Mouse (Mus musculus): ENCODE measurements around the gene Psmb9. TPM values are rescaled to one million over a fixed set of nuclear protein-coding genes. Genes with fewer than 3 reads are reported as not detected.

Psmb9 gene
- polyA plus RNA-seq, 1 experiment from 2014 or later = 2.2 TPM

DNA sequence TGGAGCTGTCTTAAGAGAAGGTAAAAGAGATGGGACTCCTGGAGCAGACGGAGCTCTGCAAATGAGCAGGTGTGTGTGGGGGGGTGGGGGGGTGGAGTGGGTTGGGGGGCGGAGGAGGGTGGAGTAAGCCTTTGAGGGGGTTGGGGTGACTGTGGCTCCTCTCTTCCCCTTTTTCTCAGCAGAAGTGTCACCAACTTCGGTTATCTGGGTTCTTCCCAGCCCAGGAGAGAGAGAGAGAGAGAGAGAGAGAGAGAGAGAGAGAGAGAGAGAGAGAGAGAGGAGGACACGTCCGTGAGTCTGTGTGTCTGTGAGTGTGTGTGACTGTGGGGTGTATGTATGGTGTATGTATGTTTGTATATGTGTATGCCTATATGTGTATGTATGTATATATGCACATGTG is 44.1 kb downstream of the Psmb9 start:
- peaks cover 14% of the 10 kb centered on the region; the same call in 1 of the 2 replicates for H3K4me1 ChIP-seq (ENCODE audit: control insufficient read depth, insufficient read depth, low read length)
- no peak overlapping the region for H3K4me3 ChIP-seq (replicated peaks; ENCODE audit: low read depth, low read length)
- no peak overlapping the region for H3K4me2 ChIP-seq (ENCODE audit: low read length)
- no peaks in the 10 kb centered on the region for H3K9me3 ChIP-seq (ENCODE audit: control insufficient read depth, low read length)
- DNase-seq (no peak), ATAC-seq (ENCODE audit: low FRiP score, low TSS enrichment) (no peak)
- H3K27me3 ChIP-seq (ENCODE audit: control insufficient read depth, insufficient read depth, low read length) = peaks cover 14% of the 10 kb centered on the region
- WGBS = 57% methylated on average over 5 of the region's 5 CpGs
- no peak overlapping the region for H3K27ac ChIP-seq (replicated peaks; ENCODE audit: low read depth, low read length)
- H3K36me3 ChIP-seq (ENCODE audit: control insufficient read depth, insufficient read depth, low read length) = no peaks in the 10 kb centered on the region
- no peak overlapping the region for H3K9ac ChIP-seq (replicated peaks; ENCODE audit: low read length)

DNA sequence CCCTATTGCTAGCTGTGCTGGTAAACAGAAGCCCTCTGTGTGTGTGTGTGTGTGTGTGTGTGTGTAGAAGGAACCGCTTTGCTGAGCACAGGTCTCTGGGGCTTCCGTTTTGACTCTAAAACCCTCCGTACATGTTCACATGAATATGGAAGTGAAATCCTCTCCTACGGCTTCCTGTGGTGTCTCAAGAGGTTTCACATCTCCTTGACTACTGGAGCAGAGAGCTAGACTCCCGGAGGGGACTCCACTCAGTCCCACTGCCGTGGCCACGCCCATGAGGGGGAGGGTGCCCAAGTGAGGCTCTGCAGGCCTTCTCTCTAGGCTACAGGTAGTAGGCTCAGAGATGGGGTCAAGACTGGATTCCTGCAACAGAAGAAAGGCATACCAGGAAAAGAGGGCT is 44.5 kb downstream of the Psmb9 start, which contains the start of gene H2-DMb2:
Gene H2-DMb2, plus strand, starts transcription at position 275 of the 400 bp plus-strand sequence.
- ATAC-seq (ENCODE audit: low FRiP score, low TSS enrichment) = no peak
- WGBS = 22% methylated on average over 7 of the region's 7 CpGs

DNA sequence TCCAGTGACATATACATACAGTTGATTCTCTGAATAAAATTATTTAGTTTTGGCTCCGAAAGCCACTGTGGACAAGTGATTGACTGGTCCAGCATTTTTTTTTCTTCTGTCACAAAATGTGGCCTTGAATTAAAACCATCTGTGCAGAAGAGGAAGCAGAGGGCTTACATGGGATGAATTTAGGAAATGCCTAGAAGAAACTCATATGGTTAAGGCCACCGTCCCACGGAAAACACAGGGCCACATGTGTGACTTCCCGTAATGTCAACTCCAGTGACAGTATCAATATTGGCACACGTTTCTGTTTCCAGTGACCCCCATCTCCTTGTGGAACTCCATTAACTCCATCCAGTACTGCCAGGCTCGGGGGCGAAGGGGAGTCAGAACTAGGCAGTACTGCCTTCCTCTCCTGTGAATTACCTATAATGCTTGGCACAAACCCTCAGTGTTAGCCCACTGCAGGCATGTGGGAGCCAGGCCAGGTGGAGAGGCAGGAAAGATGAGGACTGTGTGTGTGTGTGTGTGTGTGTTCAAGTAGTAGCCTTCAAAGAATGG is 45.0 kb downstream of the Psmb9 start:
- H3K9me3 ChIP-seq (ENCODE audit: control insufficient read depth, low read length) = no peaks in the 10 kb centered on the region
- H3K27me3 ChIP-seq (ENCODE audit: control insufficient read depth, insufficient read depth, low read length) = peaks cover 17% of the 10 kb centered on the region
- H3K27ac ChIP-seq (replicated peaks; ENCODE audit: low read depth, low read length) = no peak overlapping the region
- 90% methylated on average over 7 of the region's 7 CpGs for WGBS
- H3K4me2 ChIP-seq (ENCODE audit: low read length) = no peak overlapping the region
- H3K36me3 ChIP-seq (ENCODE audit: control insufficient read depth, insufficient read depth, low read length) = no peaks in the 10 kb centered on the region
- peaks cover 14% of the 10 kb centered on the region; the same call in 1 of the 2 replicates for H3K4me1 ChIP-seq (ENCODE audit: control insufficient read depth, insufficient read depth, low read length)
- ATAC-seq (ENCODE audit: low FRiP score, low TSS enrichment) (no peak), DNase-seq (no peak)
- H3K4me3 ChIP-seq (replicated peaks; ENCODE audit: low read depth, low read length) = no peak overlapping the region
- H3K9ac ChIP-seq (replicated peaks; ENCODE audit: low read length) = no peak overlapping the region

More for the DNA sequence above, 44.5 kb downstream of the Psmb9 start, which contains the start of gene H2-DMb2:
- H3K27ac ChIP-seq (replicated peaks; ENCODE audit: low read depth, low read length) = no peak within 1 kb of the TSS
- no peaks in the 10 kb centered on the region for H3K36me3 ChIP-seq (ENCODE audit: control insufficient read depth, insufficient read depth, low read length)
- H3K27me3 ChIP-seq (ENCODE audit: control insufficient read depth, insufficient read depth, low read length) = peaks cover 17% of the 10 kb centered on the region
- H3K4me2 ChIP-seq (ENCODE audit: low read length) = no peak within 1 kb of the TSS
- DNase-seq = peak; percentile 19
- peaks cover 14% of the 10 kb centered on the region; the same call in 1 of the 2 replicates for H3K4me1 ChIP-seq (ENCODE audit: control insufficient read depth, insufficient read depth, low read length)
- no peaks in the 10 kb centered on the region for H3K9me3 ChIP-seq (ENCODE audit: control insufficient read depth, low read length)
- no peak within 1 kb of the TSS for H3K4me3 ChIP-seq (replicated peaks; ENCODE audit: low read depth, low read length)
- H3K9ac ChIP-seq (replicated peaks; ENCODE audit: low read length) = no peak within 1 kb of the TSS

DNA sequence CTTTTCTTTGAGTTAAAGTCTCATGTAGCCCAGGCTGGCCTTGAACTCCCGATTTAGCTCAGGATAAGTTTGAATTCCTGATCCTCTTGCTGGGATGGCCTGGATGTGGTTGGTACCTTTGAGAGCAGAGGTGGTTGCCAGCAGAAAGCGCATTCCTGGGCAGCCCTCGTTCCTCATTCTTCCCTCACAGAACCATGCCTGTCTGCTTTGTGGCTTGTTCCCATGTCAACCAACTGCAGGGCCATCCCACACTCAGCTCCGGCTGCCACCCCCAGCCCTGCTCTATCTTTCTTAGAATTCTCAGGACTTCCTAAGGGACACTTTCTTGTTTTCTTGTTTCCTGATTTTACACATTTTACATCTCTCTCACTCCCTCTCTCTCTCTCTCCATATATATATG is 46.1 kb downstream of the Psmb9 start:
- ATAC-seq (ENCODE audit: low FRiP score, low TSS enrichment) (no peak), DNase-seq (no peak)
- H3K4me1 ChIP-seq (ENCODE audit: control insufficient read depth, insufficient read depth, low read length) = peaks cover 14% of the 10 kb centered on the region; the same call in 1 of the 2 replicates
- H3K4me2 ChIP-seq (ENCODE audit: low read length) = no peak overlapping the region
- H3K9ac ChIP-seq (replicated peaks; ENCODE audit: low read length) = no peak overlapping the region
- H3K27me3 ChIP-seq (ENCODE audit: control insufficient read depth, insufficient read depth, low read length) = peaks cover 17% of the 10 kb centered on the region
- H3K4me3 ChIP-seq (replicated peaks; ENCODE audit: low read depth, low read length) = no peak overlapping the region
- H3K36me3 ChIP-seq (ENCODE audit: control insufficient read depth, insufficient read depth, low read length) = no peaks in the 10 kb centered on the region
- 45% methylated on average over 4 of the region's 4 CpGs for WGBS
- H3K9me3 ChIP-seq (ENCODE audit: control insufficient read depth, low read length) = no peaks in the 10 kb centered on the region
- H3K27ac ChIP-seq (replicated peaks; ENCODE audit: low read depth, low read length) = no peak overlapping the region

DNA sequence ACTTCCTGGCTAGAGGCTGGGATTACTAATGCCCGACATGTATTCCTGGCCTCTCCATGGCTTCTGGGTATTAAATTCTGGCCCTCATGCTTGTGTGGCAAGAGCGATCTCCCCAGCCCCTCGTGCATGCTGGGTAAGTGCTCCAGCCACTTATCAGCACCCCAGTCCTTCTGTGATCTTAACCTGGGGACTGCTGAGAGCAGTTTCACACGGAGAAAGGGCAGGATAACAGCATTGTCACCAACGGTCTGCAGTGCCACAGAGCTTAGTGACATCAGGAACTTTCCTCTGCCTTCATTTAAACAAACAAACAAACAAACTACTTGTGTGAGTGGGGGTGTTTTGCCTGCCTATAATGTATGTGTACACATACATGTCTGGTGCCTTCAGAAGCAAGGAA is 47.3 kb downstream of the Psmb9 start:
- 17% methylated on average over 5 of the region's 5 CpGs for WGBS
- peaks cover 17% of the 10 kb centered on the region for H3K27me3 ChIP-seq (ENCODE audit: control insufficient read depth, insufficient read depth, low read length)
- DNase-seq (no peak), ATAC-seq (ENCODE audit: low FRiP score, low TSS enrichment) (no peak)
- peaks cover 17% of the 10 kb centered on the region; the same call in 1 of the 2 replicates for H3K4me1 ChIP-seq (ENCODE audit: control insufficient read depth, insufficient read depth, low read length)
- H3K9ac ChIP-seq (replicated peaks; ENCODE audit: low read length) = 0 out of 2 replicates have a peak overlapping the region, but pooled peaks have one; percentile 6
- H3K9me3 ChIP-seq (ENCODE audit: control insufficient read depth, low read length) = no peaks in the 10 kb centered on the region
- H3K4me3 ChIP-seq (replicated peaks; ENCODE audit: low read depth, low read length) = no peak overlapping the region
- no peaks in the 10 kb centered on the region for H3K36me3 ChIP-seq (ENCODE audit: control insufficient read depth, insufficient read depth, low read length)
- no peak overlapping the region for H3K27ac ChIP-seq (replicated peaks; ENCODE audit: low read depth, low read length)
- H3K4me2 ChIP-seq (ENCODE audit: low read length) = no peak overlapping the region

DNA sequence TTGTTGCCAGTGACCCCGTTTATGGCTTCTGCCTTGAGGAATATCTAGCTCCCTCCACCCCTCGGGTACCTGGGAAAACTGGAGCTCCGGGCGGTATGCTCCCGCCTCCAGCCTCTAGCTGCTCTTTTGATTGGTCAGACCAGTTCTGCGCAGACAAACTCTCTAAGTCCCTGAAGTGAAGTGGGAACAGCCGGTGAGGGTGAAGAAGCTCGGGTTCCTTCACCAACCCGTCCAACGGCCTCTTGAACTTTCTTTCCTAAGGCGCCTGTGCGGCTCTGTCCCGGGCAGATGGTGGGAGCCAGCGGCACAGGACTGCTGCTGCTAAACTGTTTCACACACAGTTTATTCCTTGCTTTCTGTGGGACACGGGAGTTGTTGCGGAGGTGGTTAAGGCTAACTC is 48.1 kb downstream of the Psmb9 start:
- H3K27me3 ChIP-seq (ENCODE audit: control insufficient read depth, insufficient read depth, low read length) = peaks cover 17% of the 10 kb centered on the region
- H3K4me1 ChIP-seq (ENCODE audit: control insufficient read depth, insufficient read depth, low read length) = peaks cover 17% of the 10 kb centered on the region; the same call in 1 of the 2 replicates
- no peaks in the 10 kb centered on the region for H3K9me3 ChIP-seq (ENCODE audit: control insufficient read depth, low read length)
- WGBS = 2% methylated on average over 16 of the region's 16 CpGs
- peak overlapping the region; percentile 9 for H3K4me3 ChIP-seq (replicated peaks; ENCODE audit: low read depth, low read length)
- no peaks in the 10 kb centered on the region for H3K36me3 ChIP-seq (ENCODE audit: control insufficient read depth, insufficient read depth, low read length)
- H3K9ac ChIP-seq (replicated peaks; ENCODE audit: low read length) = no peak overlapping the region; the same call in 1 of the 2 replicates
- H3K27ac ChIP-seq (replicated peaks; ENCODE audit: low read depth, low read length) = no peak overlapping the region
- DNase-seq (peak; percentile 57), ATAC-seq (ENCODE audit: low FRiP score, low TSS enrichment) (no peak)
- peak overlapping the region; percentile 47 for H3K4me2 ChIP-seq (ENCODE audit: low read length)

DNA sequence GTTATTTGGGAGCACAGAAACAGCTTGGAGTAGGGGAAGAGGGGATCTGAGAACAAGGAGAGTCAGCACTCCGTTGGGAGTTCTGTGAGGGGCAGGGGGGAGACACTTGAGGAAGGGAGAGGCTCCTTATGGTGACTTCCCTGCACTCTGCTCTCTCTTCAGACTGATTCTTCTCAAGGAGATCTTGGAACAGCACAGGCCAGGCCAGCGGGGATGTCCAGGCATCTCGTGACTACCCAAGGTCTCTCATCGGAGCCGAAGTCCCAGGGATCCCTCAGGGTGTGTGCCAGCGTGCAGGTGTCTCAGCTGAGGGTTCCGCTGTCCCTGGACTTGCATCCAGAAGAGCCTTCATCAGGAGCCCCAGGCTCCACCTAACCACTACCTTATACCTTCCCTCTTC is 48.9 kb downstream of the Psmb9 start:
- peaks cover 17% of the 10 kb centered on the region; the same call in 1 of the 2 replicates for H3K4me1 ChIP-seq (ENCODE audit: control insufficient read depth, insufficient read depth, low read length)
- H3K36me3 ChIP-seq (ENCODE audit: control insufficient read depth, insufficient read depth, low read length) = no peaks in the 10 kb centered on the region
- DNase-seq (no peak), ATAC-seq (ENCODE audit: low FRiP score, low TSS enrichment) (no peak)
- no peak overlapping the region for H3K27ac ChIP-seq (replicated peaks; ENCODE audit: low read depth, low read length)
- H3K27me3 ChIP-seq (ENCODE audit: control insufficient read depth, insufficient read depth, low read length) = peaks cover 17% of the 10 kb centered on the region
- H3K9me3 ChIP-seq (ENCODE audit: control insufficient read depth, low read length) = no peaks in the 10 kb centered on the region
- 83% methylated on average over 7 of the region's 7 CpGs for WGBS
- H3K4me2 ChIP-seq (ENCODE audit: low read length) = no peak overlapping the region; the same call in 1 of the 2 replicates
- H3K9ac ChIP-seq (replicated peaks; ENCODE audit: low read length) = no peak overlapping the region
- H3K4me3 ChIP-seq (replicated peaks; ENCODE audit: low read depth, low read length) = no peak overlapping the region

DNA sequence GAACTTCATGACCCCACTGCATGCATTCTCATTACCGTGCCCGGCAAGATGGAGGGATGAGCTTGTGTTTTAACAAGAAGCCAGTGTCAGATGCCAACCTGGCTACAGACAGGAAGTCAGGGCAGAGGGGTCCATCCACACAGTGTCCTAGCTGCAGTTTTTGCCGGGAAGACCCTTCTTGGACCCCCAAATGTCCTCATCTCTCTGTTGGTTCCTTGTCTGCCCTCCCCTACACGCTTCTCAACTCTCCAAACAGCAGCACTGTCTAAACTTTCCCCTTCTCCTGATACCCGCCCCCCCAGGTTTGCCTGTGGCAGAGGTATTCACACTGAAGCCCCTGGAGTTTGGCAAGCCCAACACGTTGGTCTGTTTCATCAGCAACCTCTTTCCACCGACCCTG is 50.0 kb downstream of the Psmb9 start:
- Histone ChIP-seq H3K4me2 (ENCODE audit: low read length) (no peak overlapping the region), H3K27me3 (ENCODE audit: control insufficient read depth, insufficient read depth, low read length) (peaks cover 17% of the 10 kb centered on the region), H3K36me3 (ENCODE audit: control insufficient read depth, insufficient read depth, low read length) (no peaks in the 10 kb centered on the region), H3K9me3 (ENCODE audit: control insufficient read depth, low read length) (no peaks in the 10 kb centered on the region), H3K4me3 (replicated peaks; ENCODE audit: low read depth, low read length) (no peak overlapping the region), H3K27ac (replicated peaks; ENCODE audit: low read depth, low read length) (no peak overlapping the region), H3K9ac (replicated peaks; ENCODE audit: low read length) (no peak overlapping the region), H3K4me1 (ENCODE audit: control insufficient read depth, insufficient read depth, low read length) (peaks cover 13% of the 10 kb centered on the region; the same call in 1 of the 2 replicates)
- WGBS = 81% methylated on average over 7 of the region's 7 CpGs
- DNase-seq (no peak), ATAC-seq (ENCODE audit: low FRiP score, low TSS enrichment) (no peak)
